Mouse (Mus musculus): ENCODE measurements around the gene Map3k10. TPM values are rescaled to one million over a fixed set of nuclear protein-coding genes. Genes with fewer than 3 reads are reported as not detected.

The Map3k10 gene
- 13.2 TPM for polyA plus RNA-seq (2014; fragmentation: Illumina TruSeq; extraction: RNeasy Lipid Tissue Mini Kit (QIAGEN cat#74804); ENCODE audit: low read depth, low replicate concordance)

GRCm38 (mm10) chr7:27674522-27675221, at the start of gene Map3k10:
Gene Map3k10, minus strand, starts transcription at chr7:27674598.

GRCm38 (mm10) chr7:27688815-27689612, 14.6 kb upstream of the Map3k10 start, which contains the start of gene Zfp607b:
Gene Zfp607b, plus strand, starts transcription at chr7:27689340.

GRCm38 (mm10) chr7:27653681-27654437, 20.5 kb downstream of the Map3k10 start, which contains the start of gene Ttc9b:
Gene Ttc9b, plus strand, starts transcription at chr7:27653915.

Other genes with a start within 250 kb of the Map3k10 start
- gene Sptbn4, start 226.9 kb downstream of the Map3k10 start, polyA plus RNA-seq (2014; fragmentation: Illumina TruSeq; extraction: RNeasy Lipid Tissue Mini Kit (QIAGEN cat#74804); ENCODE audit: low read depth, low replicate concordance): 0.29 TPM
- gene Blvrb, start 226.6 kb downstream of the Map3k10 start, polyA plus RNA-seq (2014; fragmentation: Illumina TruSeq; extraction: RNeasy Lipid Tissue Mini Kit (QIAGEN cat#74804); ENCODE audit: low read depth, low replicate concordance): 21.6 TPM
- 5.5 TPM for gene Sertad3, start 200.8 kb downstream of the Map3k10 start, polyA plus RNA-seq (2014; fragmentation: Illumina TruSeq; extraction: RNeasy Lipid Tissue Mini Kit (QIAGEN cat#74804); ENCODE audit: low read depth, low replicate concordance)
- 13.5 TPM for gene Sertad1, start 187.7 kb downstream of the Map3k10 start, polyA plus RNA-seq (2014; fragmentation: Illumina TruSeq; extraction: RNeasy Lipid Tissue Mini Kit (QIAGEN cat#74804); ENCODE audit: low read depth, low replicate concordance)
- 0.76 TPM for gene Prx, start 175.3 kb downstream of the Map3k10 start, polyA plus RNA-seq (2014; fragmentation: Illumina TruSeq; extraction: RNeasy Lipid Tissue Mini Kit (QIAGEN cat#74804); ENCODE audit: low read depth, low replicate concordance)
- not detected for gene Hipk4, start 151.3 kb downstream of the Map3k10 start, polyA plus RNA-seq (2014; fragmentation: Illumina TruSeq; extraction: RNeasy Lipid Tissue Mini Kit (QIAGEN cat#74804); ENCODE audit: low read depth, low replicate concordance)
- gene Pld3, start 121.4 kb downstream of the Map3k10 start, polyA plus RNA-seq (2014; fragmentation: Illumina TruSeq; extraction: RNeasy Lipid Tissue Mini Kit (QIAGEN cat#74804); ENCODE audit: low read depth, low replicate concordance): 25.0 TPM
- 54.0 TPM for gene 2310022A10Rik, start 121.4 kb downstream of the Map3k10 start, polyA plus RNA-seq (2014; fragmentation: Illumina TruSeq; extraction: RNeasy Lipid Tissue Mini Kit (QIAGEN cat#74804); ENCODE audit: low read depth, low replicate concordance)
- 171 TPM for gene Akt2, start 83.0 kb downstream of the Map3k10 start, polyA plus RNA-seq (2014; fragmentation: Illumina TruSeq; extraction: RNeasy Lipid Tissue Mini Kit (QIAGEN cat#74804); ENCODE audit: low read depth, low replicate concordance)
- gene Ttc9b, start 20.7 kb downstream of the Map3k10 start, polyA plus RNA-seq (2014; fragmentation: Illumina TruSeq; extraction: RNeasy Lipid Tissue Mini Kit (QIAGEN cat#74804); ENCODE audit: low read depth, low replicate concordance): not detected
- 1.4 TPM for gene Zfp607b, start 14.7 kb upstream of the Map3k10 start, polyA plus RNA-seq (2014; fragmentation: Illumina TruSeq; extraction: RNeasy Lipid Tissue Mini Kit (QIAGEN cat#74804); ENCODE audit: low read depth, low replicate concordance)
- 5.9 TPM for gene Zfp60, start 56.8 kb upstream of the Map3k10 start, polyA plus RNA-seq (2014; fragmentation: Illumina TruSeq; extraction: RNeasy Lipid Tissue Mini Kit (QIAGEN cat#74804); ENCODE audit: low read depth, low replicate concordance)
- 4.1 TPM for gene Zfp626, start 132.6 kb upstream of the Map3k10 start, polyA plus RNA-seq (2014; fragmentation: Illumina TruSeq; extraction: RNeasy Lipid Tissue Mini Kit (QIAGEN cat#74804); ENCODE audit: low read depth, low replicate concordance)
- 2.9 TPM for gene Zfp59, start 164.0 kb upstream of the Map3k10 start, polyA plus RNA-seq (2014; fragmentation: Illumina TruSeq; extraction: RNeasy Lipid Tissue Mini Kit (QIAGEN cat#74804); ENCODE audit: low read depth, low replicate concordance)
- gene Zfp607a, start 182.9 kb upstream of the Map3k10 start, polyA plus RNA-seq (2014; fragmentation: Illumina TruSeq; extraction: RNeasy Lipid Tissue Mini Kit (QIAGEN cat#74804); ENCODE audit: low read depth, low replicate concordance): 2.1 TPM

Measured in heart, adult 10 weeks (tissue).